ENCODE assay signal across 8 mouse cellular contexts in genomic region chr3:62412704-62413103, GRCm38 (mm10).
DNase-seq lines count a peak whose midpoint lies in the region; TF ChIP-seq lines count a peak whose summit lies in the region.

No protein-coding gene starts in this region.

- H3K36me3 ChIP-seq in kidney, adult 2 months (ENCODE audit: control insufficient read depth, insufficient read depth, low read length): no peaks in the 10 kb centered on the region

- no peak for TF ChIP-seq CTCF in gastrocnemius, adult 2 months (IDR thresholded peaks at IDR 0.05)
- no peak for TF ChIP-seq CTCF in kidney, adult 2 months (conservative IDR thresholded peaks at IDR 0.05; ENCODE audit: insufficient read depth, insufficient read length, low read depth, low read length)

- no peak for TF ChIP-seq POLR2A in kidney, adult 2 months (IDR thresholded peaks at IDR 0.05; ENCODE audit: low read depth, low read length)

- H3K27ac ChIP-seq in gastrocnemius, adult 2 months: no peak overlapping the region
- H3K27ac ChIP-seq in kidney, adult 2 months (ENCODE audit: insufficient read depth, low read depth, low read length): no peak overlapping the region

- no peaks in the 10 kb centered on the region for H3K27me3 ChIP-seq in kidney, adult 2 months (replicated peaks; ENCODE audit: control insufficient read depth, insufficient read depth, low read length)

- DNase-seq in gastrocnemius, adult 2 months: peak; percentile 26
- no peak for DNase-seq in gastrocnemius, adult 8-10 months (ENCODE audit: low spot score in 2 of 2)
- DNase-seq in cerebellum, adult 9-11 months: peak; percentile 26
- DNase-seq in layer of hippocampus, adult 9-11 months: peak; percentile 75
- peak; percentile 7 for DNase-seq in ovary, postnatal 10 days (ENCODE audit: low spot score)
- DNase-seq in retina, embryonic 14.5 days (ENCODE audit: low spot score): no peak
- DNase-seq in embryo, embryonic 11 days: no peak
- no peak for DNase-seq in kidney, adult 2 months

- H3K4me3 ChIP-seq in gastrocnemius, adult 2 months: no peak overlapping the region
- H3K4me3 ChIP-seq in kidney, adult 2 months (ENCODE audit: insufficient read depth, low read depth, low read length): no peak overlapping the region

- WGBS in kidney, adult 2 months: 57% methylated on average over 7 of the region's 7 CpGs

- intact Hi-C loops in gastrocnemius, adult 2 months (cut with DNase I): no loop called here

- H3K4me1 ChIP-seq in kidney, adult 2 months (ENCODE audit: control insufficient read depth, insufficient read depth, low read length): no peaks in the 10 kb centered on the region

Comparison
In these comparisons a context has a peak if more than half of its experiments do, and no peak if none do; other contexts are left out.
1. DNase-seq: peak in gastrocnemius, adult 2 months (single experiment), cerebellum, adult 9-11 months (single experiment), layer of hippocampus, adult 9-11 months (single experiment) and ovary, postnatal 10 days (single experiment); none in gastrocnemius, adult 8-10 months (0 of 2), retina, embryonic 14.5 days (single experiment), embryo, embryonic 11 days (single experiment) and kidney, adult 2 months (single experiment).